Mouse (Mus musculus) hindbrain, postnatal 0 days (tissue): ENCODE results near the gene Tenm3. TPM values are rescaled to one million over a fixed set of nuclear protein-coding genes. Genes with fewer than 3 reads are reported as not detected.

Experiments
- ATAC-seq: fragments of 200-750 bp; cut with Nextera tagmentation; 2 replicates; pipeline ENCODE4 v1.8.0; 2017; ENCODE audit warnings: mild to moderate bottlenecking, moderate TSS enrichment, moderate library complexity
- DNase-seq: peaks from one replicate; pipeline ENCODE4 v3.0.0-alpha.2; 2015; ENCODE audit warnings: low spot score
- H3K27ac ChIP-seq: fragments of 300-500 bp; sonication (generic); 2 replicates; pipeline ENCODE4 v1.5.1; 2014; ENCODE audit warnings: mild to moderate bottlenecking
- H3K27me3 ChIP-seq: fragments of 300-500 bp; sonication (generic); 2 replicates; pipeline ENCODE4 v1.6.1; 2014; ENCODE audit warnings: low read length, mixed read lengths; ENCODE audit not compliant: insufficient read depth
- H3K36me3 ChIP-seq: fragments of 300-500 bp; sonication (generic); 2 replicates; pipeline ENCODE4 v1.6.1; 2014; ENCODE audit warnings: low read length, mixed read lengths; ENCODE audit not compliant: insufficient read depth
- H3K4me1 ChIP-seq: fragments of 300-500 bp; sonication (generic); 2 replicates; pipeline ENCODE4 v1.6.1; 2014; ENCODE audit warnings: antibody characterized with exemption, low read length, mixed read lengths; ENCODE audit not compliant: insufficient read depth
- H3K4me2 ChIP-seq: fragments of 300-500 bp; sonication (generic); 2 replicates; pipeline ENCODE4 v1.6.1; 2014; ENCODE audit warnings: low read depth, mild to moderate bottlenecking, low read length, moderate library complexity, mixed read lengths
- H3K4me3 ChIP-seq: fragments of 300-500 bp; sonication (generic); 2 replicates; pipeline ENCODE4 v1.5.1; 2014; ENCODE audit warnings: low read length
- H3K9ac ChIP-seq: fragments of 300-500 bp; sonication (generic); replicated peaks from 2 replicates; pipeline ENCODE4 v1.6.1; 2014; ENCODE audit warnings: mild to moderate bottlenecking, low read length, moderate library complexity, mixed read lengths
- H3K9me3 ChIP-seq: fragments of 300-500 bp; sonication (generic); 2 replicates; pipeline ENCODE4 v1.6.1; 2016; ENCODE audit warnings: low read length, mixed read lengths
- CTCF ChIP-seq: IDR thresholded peaks from 2 replicates; pipeline ENCODE4 v1.5.1; 2016; ENCODE audit warnings: antibody characterized with exemption, control low read depth, low read depth
- WGBS: fragments of 180-500 bp; shearing (Covaris S2); extraction: QIAGEN DNeasy Blood & Tissue Kit; methylation state at CpG from one replicate; pipeline ENCODE4 v1.1.7; 2014; 5-methylcytosine and 5-hydroxymethylcytosine counted together
- polyA plus RNA-seq: library from polyadenylated mRNA; unstranded; fragments of >200 nt; fragmentation: Nextera tagmentation; extraction: Ambion mirVana; gene quantifications from 2 replicates; pipeline ENCODE4 v1.2.1, GENCODE M21; 2015
- total RNA-seq: library from RNA; depleted of rRNA; stranded (reverse); fragments of >200 nt; gene quantifications from 2 replicates; pipeline ENCODE4 v1.2.3, GENCODE M21; 2014

The Tenm3 gene
- total and polyA plus RNA-seq, 2 experiments from 2014 or later: 21.3 to 151 TPM

GRCm38 (mm10) chr8:48655381-48656043 is 188.2 kb downstream of the Tenm3 start:
- no peaks in the 10 kb centered on the region for H3K27me3 ChIP-seq
- ATAC-seq: peak; percentile 43; the same call in 1 of the 2 replicates
- H3K4me3 ChIP-seq: no peak overlapping the region
- TF ChIP-seq CTCF: no peak
- H3K9ac ChIP-seq: no peak overlapping the region
- H3K4me2 ChIP-seq: no peak overlapping the region
- 66% methylated on average over 15 of the region's 15 CpGs for WGBS
- DNase-seq: peak; percentile 5
- H3K4me1 ChIP-seq: no peaks in the 10 kb centered on the region
- no peaks in the 10 kb centered on the region for H3K9me3 ChIP-seq
- H3K27ac ChIP-seq: no peak overlapping the region
- no peaks in the 10 kb centered on the region for H3K36me3 ChIP-seq

GRCm38 (mm10) chr8:48649845-48650244 is 193.9 kb downstream of the Tenm3 start:
- ATAC-seq (no peak), DNase-seq (no peak)
- no peaks in the 10 kb centered on the region for H3K36me3 ChIP-seq
- no peak for TF ChIP-seq CTCF
- no peaks in the 10 kb centered on the region for H3K4me1 ChIP-seq
- no peak overlapping the region for H3K9ac ChIP-seq
- no peak overlapping the region for H3K27ac ChIP-seq
- H3K4me3 ChIP-seq: no peak overlapping the region
- no peaks in the 10 kb centered on the region for H3K9me3 ChIP-seq
- no peak overlapping the region for H3K4me2 ChIP-seq
- no peaks in the 10 kb centered on the region for H3K27me3 ChIP-seq
- 90% methylated on average over 7 of the region's 7 CpGs for WGBS

DNA sequence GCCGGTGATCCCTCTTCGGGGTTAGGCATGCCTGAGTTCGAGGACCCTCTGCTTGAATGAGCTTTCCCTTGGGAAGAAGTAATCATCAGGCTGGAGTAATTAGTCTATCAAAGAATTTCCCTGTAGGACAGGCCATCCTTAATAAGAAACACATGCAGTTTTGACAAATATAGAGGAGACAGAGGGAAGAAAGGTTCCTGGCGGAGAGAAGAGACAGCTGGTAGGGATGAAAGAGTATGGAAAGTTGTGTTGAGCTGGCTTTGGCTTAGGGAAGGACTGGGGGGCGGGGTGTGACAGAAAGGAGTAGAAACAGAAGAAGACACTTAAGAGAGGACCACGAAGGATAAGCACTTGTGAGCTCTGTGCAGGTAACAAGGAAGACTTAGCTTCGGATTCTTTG is 194.3 kb downstream of the Tenm3 start:
- ATAC-seq: no peak
- Histone ChIP-seq H3K9me3 (no peaks in the 10 kb centered on the region), H3K4me1 (no peaks in the 10 kb centered on the region), H3K4me3 (no peak overlapping the region), H3K36me3 (no peaks in the 10 kb centered on the region), H3K9ac (no peak overlapping the region), H3K4me2 (no peak overlapping the region), H3K27ac (no peak overlapping the region), H3K27me3 (no peaks in the 10 kb centered on the region)
- 77% methylated on average over 7 of the region's 7 CpGs for WGBS
- TF ChIP-seq CTCF: no peak
- DNase-seq: no peak

- no peak overlapping the region for H3K4me3 ChIP-seq
Measured at GRCm38 (mm10) chr8:48646110-48646509, 197.6 kb downstream of the Tenm3 start.

DNA sequence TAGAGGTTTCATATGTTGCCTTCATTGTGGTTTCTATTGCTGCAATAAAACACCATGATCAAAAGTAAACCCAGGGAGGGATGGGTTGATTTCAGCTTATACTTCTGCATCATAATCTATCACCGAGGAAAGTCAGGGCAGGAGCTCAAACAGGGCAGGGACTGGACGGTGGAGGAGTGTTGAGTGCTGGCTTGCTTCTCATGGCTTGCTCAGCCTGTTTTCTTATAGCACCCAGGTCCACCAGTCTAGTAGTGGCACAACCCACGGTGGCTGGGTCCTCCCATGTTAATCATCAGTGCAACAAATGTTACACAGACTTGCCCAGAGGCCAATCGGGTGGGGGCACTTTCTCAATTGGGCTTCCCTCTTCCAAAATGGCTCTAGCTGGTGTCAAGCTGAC is 205.6 kb downstream of the Tenm3 start:
- ATAC-seq (no peak), DNase-seq (no peak)
- Histone ChIP-seq H3K4me3 (no peak overlapping the region), H3K36me3 (no peaks in the 10 kb centered on the region), H3K9ac (no peak overlapping the region), H3K27ac (no peak overlapping the region), H3K4me1 (no peaks in the 10 kb centered on the region), H3K4me2 (no peak overlapping the region), H3K9me3 (no peaks in the 10 kb centered on the region), H3K27me3 (no peaks in the 10 kb centered on the region)
- WGBS: 78% methylated on average over 4 of the region's 4 CpGs
- no peak for TF ChIP-seq CTCF

More at GRCm38 (mm10) chr8:48646110-48646509, 197.6 kb downstream of the Tenm3 start:
- DNase-seq (no peak), ATAC-seq (no peak)
- no peak overlapping the region for H3K4me2 ChIP-seq
- no peaks in the 10 kb centered on the region for H3K9me3 ChIP-seq
- no peaks in the 10 kb centered on the region for H3K36me3 ChIP-seq
- no peaks in the 10 kb centered on the region for H3K4me1 ChIP-seq
- no peak overlapping the region for H3K27ac ChIP-seq
- WGBS: 78% methylated on average over 18 of the region's 18 CpGs
- TF ChIP-seq CTCF: no peak
- H3K27me3 ChIP-seq: no peaks in the 10 kb centered on the region
- H3K9ac ChIP-seq: no peak overlapping the region

DNA sequence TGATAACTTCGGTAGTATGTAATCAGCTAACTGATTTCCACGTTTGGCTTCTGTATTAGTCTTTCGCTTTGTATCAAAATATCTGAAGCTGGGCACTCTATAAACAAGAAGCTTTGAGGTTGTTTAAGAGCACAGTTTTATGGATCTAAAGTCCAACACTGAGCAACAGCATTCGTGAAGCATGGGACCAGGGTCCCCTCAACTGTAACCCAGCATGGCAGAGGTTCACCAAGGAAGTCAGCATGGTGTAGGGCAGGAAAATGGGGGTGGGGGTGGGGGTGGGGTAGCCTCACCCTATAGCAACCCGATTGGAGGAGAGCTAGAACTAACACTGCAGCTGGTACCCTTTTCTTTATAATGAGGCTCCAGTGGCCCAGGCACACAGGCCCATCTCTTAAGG is 206.8 kb downstream of the Tenm3 start:
- Histone ChIP-seq H3K4me2 (no peak overlapping the region), H3K4me3 (no peak overlapping the region), H3K9me3 (no peaks in the 10 kb centered on the region), H3K36me3 (no peaks in the 10 kb centered on the region), H3K27ac (no peak overlapping the region), H3K4me1 (no peaks in the 10 kb centered on the region), H3K27me3 (no peaks in the 10 kb centered on the region), H3K9ac (no peak overlapping the region)
- WGBS: 88% methylated on average over 5 of the region's 5 CpGs
- DNase-seq (no peak), ATAC-seq (no peak)
- TF ChIP-seq CTCF: no peak

DNA sequence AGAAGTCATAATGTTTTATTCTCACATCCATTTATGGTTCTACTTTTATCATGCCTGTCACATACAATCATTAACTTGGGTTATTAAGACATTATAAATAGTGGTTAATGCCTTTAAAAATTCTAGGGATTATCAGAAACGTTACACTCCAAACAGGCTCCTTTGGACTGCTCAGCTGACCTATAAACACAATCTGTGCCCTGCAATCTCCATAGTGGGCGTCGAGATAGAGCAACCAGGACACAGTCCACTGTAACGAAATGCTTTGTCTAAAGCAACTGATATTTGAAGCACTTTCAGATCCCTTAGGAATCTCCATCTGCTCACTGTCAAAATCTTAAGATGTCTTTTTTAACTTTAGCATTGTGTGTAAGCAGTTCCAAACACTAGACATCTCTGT is 207.9 kb downstream of the Tenm3 start:
- DNase-seq (no peak), ATAC-seq (no peak)
- no peaks in the 10 kb centered on the region for H3K9me3 ChIP-seq
- no peaks in the 10 kb centered on the region for H3K4me1 ChIP-seq
- H3K27me3 ChIP-seq: no peaks in the 10 kb centered on the region
- H3K4me2 ChIP-seq: no peak overlapping the region
- no peak overlapping the region for H3K27ac ChIP-seq
- no peaks in the 10 kb centered on the region for H3K36me3 ChIP-seq
- WGBS: 65% methylated on average over 4 of the region's 4 CpGs
- no peak for TF ChIP-seq CTCF
- no peak overlapping the region for H3K4me3 ChIP-seq
- H3K9ac ChIP-seq: no peak overlapping the region
